Mouse (Mus musculus) forebrain, embryonic 14.5 days (tissue): Measurements from ENCODE around the gene Aloxe3. TPM values are rescaled to one million over a fixed set of nuclear protein-coding genes. Genes with fewer than 3 reads are reported as not detected.

Source experiments
- ATAC-seq: fragments of 200-750 bp; cut with Nextera tagmentation; 2 replicates; pipeline ENCODE4 v1.8.0; 2017; ENCODE audit warnings: mild to moderate bottlenecking, moderate library complexity
- DNase-seq: peaks from one replicate; pipeline ENCODE4 v3.0.0-alpha.2; 2015; ENCODE audit warnings: low spot score
- H3K27ac ChIP-seq: fragments of 300-500 bp; sonication (generic); 2 replicates; pipeline ENCODE4 v1.5.1; 2014; ENCODE audit warnings: low read depth, mild to moderate bottlenecking, control low read depth, low read length, moderate library complexity
- H3K27me3 ChIP-seq: fragments of 300-500 bp; sonication (generic); replicated peaks from 2 replicates; pipeline ENCODE4 v1.6.1; 2014; ENCODE audit warnings: low read length, control low read depth, mixed read lengths; ENCODE audit not compliant: control insufficient read depth, insufficient read depth
- H3K36me3 ChIP-seq: fragments of 300-500 bp; sonication (generic); 2 replicates; pipeline ENCODE4 v1.6.1; 2014; ENCODE audit warnings: low read length, control low read depth; ENCODE audit not compliant: control insufficient read depth, insufficient read depth
- H3K4me1 ChIP-seq: fragments of 300-500 bp; sonication (generic); 2 replicates; pipeline ENCODE4 v1.6.1; 2014; ENCODE audit warnings: antibody characterized with exemption, low read length, control low read depth; ENCODE audit not compliant: control insufficient read depth, insufficient read depth
- H3K4me2 ChIP-seq: fragments of 300-500 bp; sonication (generic); 2 replicates; pipeline ENCODE4 v1.6.1; 2014; ENCODE audit warnings: mild to moderate bottlenecking, control low read depth, low read length
- H3K4me3 ChIP-seq: fragments of 300-500 bp; sonication (generic); 2 replicates; pipeline ENCODE4 v1.5.1; 2014; ENCODE audit warnings: low read depth, low read length, control low read depth
- H3K9ac ChIP-seq: fragments of 300-500 bp; sonication (generic); 2 replicates; pipeline ENCODE4 v1.6.1; 2014; ENCODE audit warnings: mild to moderate bottlenecking, low read length, control low read depth, moderate library complexity
- H3K9me3 ChIP-seq: fragments of 300-500 bp; sonication (generic); replicated peaks from 2 replicates; pipeline ENCODE4 v1.6.1; 2016; ENCODE audit warnings: low read length, control low read depth, mixed read lengths; ENCODE audit not compliant: control insufficient read depth
- WGBS: fragments of 180-500 bp; shearing (Covaris S2); extraction: QIAGEN DNeasy Blood & Tissue Kit; methylation state at CpG from one replicate; pipeline ENCODE4 v1.1.7; 2014; 5-methylcytosine and 5-hydroxymethylcytosine counted together
- polyA plus RNA-seq: library from polyadenylated mRNA; unstranded; fragments of >200 nt; fragmentation: Nextera tagmentation; extraction: Ambion mirVana; gene quantifications from 2 replicates; pipeline ENCODE4 v1.2.1, GENCODE M21; 2014

Gene Aloxe3
- polyA plus RNA-seq, 1 experiment from 2014 or later: 0.94 TPM

- Histone ChIP-seq H3K9ac (peak overlapping the region; percentile 51), H3K4me1 (no peaks in the 10 kb centered on the region), H3K4me3 (peak overlapping the region; percentile 39), H3K9me3 (no peaks in the 10 kb centered on the region), H3K4me2 (peak overlapping the region; percentile 49), H3K36me3 (peaks cover 34% of the 10 kb centered on the region), H3K27me3 (no peaks in the 10 kb centered on the region), H3K27ac (no peak overlapping the region)
- DNase-seq: no peak
- ATAC-seq: peak; percentile 24; the same call in 1 of the 2 replicates
- 5% methylated on average over 21 of the region's 21 CpGs for WGBS
Observed at GRCm38 (mm10) chr11:69111051-69111810, 14.5 kb upstream of the Aloxe3 start.

GRCm38 (mm10) chr11:69111865-69112264 lies 13.8 kb upstream of the Aloxe3 start:
- H3K27me3 ChIP-seq: no peaks in the 10 kb centered on the region
- no peak overlapping the region for H3K4me3 ChIP-seq
- WGBS: 60% methylated on average over 4 of the region's 4 CpGs
- no peak overlapping the region for H3K9ac ChIP-seq
- no peak overlapping the region for H3K27ac ChIP-seq
- ATAC-seq (no peak), DNase-seq (no peak)
- peak overlapping the region; percentile 12 for H3K4me2 ChIP-seq
- H3K36me3 ChIP-seq: peaks cover 28% of the 10 kb centered on the region
- no peaks in the 10 kb centered on the region for H3K9me3 ChIP-seq
- H3K4me1 ChIP-seq: no peaks in the 10 kb centered on the region; the same call in 1 of the 2 replicates

GRCm38 (mm10) chr11:69114018-69114417 lies 11.7 kb upstream of the Aloxe3 start:
- no peak overlapping the region for H3K4me2 ChIP-seq
- peaks cover 7% of the 10 kb centered on the region for H3K36me3 ChIP-seq
- peaks cover 2% of the 10 kb centered on the region; the same call in 1 of the 2 replicates for H3K4me1 ChIP-seq
- H3K9me3 ChIP-seq: no peaks in the 10 kb centered on the region
- ATAC-seq (no peak), DNase-seq (no peak)
- no peak overlapping the region for H3K4me3 ChIP-seq
- no peaks in the 10 kb centered on the region for H3K27me3 ChIP-seq
- no peak overlapping the region for H3K27ac ChIP-seq
- no peak overlapping the region for H3K9ac ChIP-seq
- 71% methylated on average over 3 of the region's 3 CpGs for WGBS

GRCm38 (mm10) chr11:69114621-69115020 lies 11.1 kb upstream of the Aloxe3 start:
- no peak for ATAC-seq
- 82% methylated on average over 3 of the region's 3 CpGs for WGBS
- no peaks in the 10 kb centered on the region for H3K27me3 ChIP-seq

GRCm38 (mm10) chr11:69116843-69117242 lies 8.9 kb upstream of the Aloxe3 start:
- no peaks in the 10 kb centered on the region for H3K9me3 ChIP-seq
- no peak overlapping the region for H3K9ac ChIP-seq
- ATAC-seq: no peak
- 64% methylated on average over 5 of the region's 5 CpGs for WGBS
- H3K27ac ChIP-seq: no peak overlapping the region
- DNase-seq: no peak
- no peak overlapping the region for H3K4me3 ChIP-seq
- H3K27me3 ChIP-seq: peaks cover 6% of the 10 kb centered on the region; the same call in 1 of the 2 replicates
- peaks cover 12% of the 10 kb centered on the region; the same call in 1 of the 2 replicates for H3K4me1 ChIP-seq
- H3K36me3 ChIP-seq: no peaks in the 10 kb centered on the region
- peak overlapping the region; percentile 86 for H3K4me2 ChIP-seq

More at GRCm38 (mm10) chr11:69114621-69115020, 11.1 kb upstream of the Aloxe3 start:
- Histone ChIP-seq H3K36me3 (peaks cover under 1% of the 10 kb centered on the region; the same call in 1 of the 2 replicates), H3K4me3 (no peak overlapping the region), H3K4me1 (peaks cover 2% of the 10 kb centered on the region; the same call in 1 of the 2 replicates), H3K27ac (no peak overlapping the region), H3K9ac (no peak overlapping the region), H3K9me3 (no peaks in the 10 kb centered on the region), H3K4me2 (no peak overlapping the region)
- DNase-seq: no peak

- H3K4me1 ChIP-seq: peaks cover 12% of the 10 kb centered on the region; the same call in 1 of the 2 replicates
- H3K27me3 ChIP-seq: peaks cover 6% of the 10 kb centered on the region; the same call in 1 of the 2 replicates
Observed at GRCm38 (mm10) chr11:69117737-69118695, 7.7 kb upstream of the Aloxe3 start.

GRCm38 (mm10) chr11:69118765-69119164 lies 6.9 kb upstream of the Aloxe3 start:
- Histone ChIP-seq H3K4me1 (peaks cover 12% of the 10 kb centered on the region; the same call in 1 of the 2 replicates), H3K4me3 (peak overlapping the region; percentile 62), H3K27ac (no peak overlapping the region), H3K27me3 (peaks cover 6% of the 10 kb centered on the region; the same call in 1 of the 2 replicates), H3K9ac (peak overlapping the region; percentile 3; the same call in 1 of the 2 replicates), H3K36me3 (no peaks in the 10 kb centered on the region), H3K4me2 (peak overlapping the region; percentile 86), H3K9me3 (no peaks in the 10 kb centered on the region)
- peak; percentile 92 for DNase-seq
- no peak for ATAC-seq
- under 1% methylated on average over 15 of the region's 15 CpGs for WGBS

More at GRCm38 (mm10) chr11:69117737-69118695, 7.7 kb upstream of the Aloxe3 start:
- peak overlapping the region; percentile 86 for H3K4me2 ChIP-seq
- peak; percentile 61 for DNase-seq
- H3K9ac ChIP-seq: peak overlapping the region; percentile 75
- H3K9me3 ChIP-seq: no peaks in the 10 kb centered on the region
- H3K4me3 ChIP-seq: peak overlapping the region; percentile 62
- peak overlapping the region; percentile 58 for H3K27ac ChIP-seq
- under 1% methylated on average over 45 of the region's 45 CpGs for WGBS
- ATAC-seq: peak; percentile 27; the same call in 1 of the 2 replicates
- H3K36me3 ChIP-seq: no peaks in the 10 kb centered on the region

- ATAC-seq: no peak
- Histone ChIP-seq H3K27ac (no peak overlapping the region), H3K4me1 (peaks cover 12% of the 10 kb centered on the region; the same call in 1 of the 2 replicates), H3K36me3 (no peaks in the 10 kb centered on the region), H3K9ac (no peak overlapping the region), H3K4me3 (no peak overlapping the region), H3K9me3 (no peaks in the 10 kb centered on the region), H3K27me3 (peaks cover 6% of the 10 kb centered on the region; the same call in 1 of the 2 replicates), H3K4me2 (peak overlapping the region; percentile 94)
- no peak for DNase-seq
- WGBS: 38% methylated on average over 14 of the region's 14 CpGs
Observed at GRCm38 (mm10) chr11:69119446-69120155, 6.1 kb upstream of the Aloxe3 start.
